Mouse (Mus musculus) cortical plate, adult 2 months (tissue): Measurements from ENCODE around the gene Fgd2.

Source experiments
- CTCF ChIP-seq: fragments of 200-500 bp; IDR thresholded peaks from 2 replicates; pipeline ENCODE4 v1.5.1; 2011; ENCODE audit warnings: mild to moderate bottlenecking, control low read depth, low read length; ENCODE audit not compliant: insufficient read depth; ENCODE audit errors: extremely low read depth
- POLR2A ChIP-seq: fragments of 200-500 bp; IDR thresholded peaks from 2 replicates; pipeline ENCODE4 v1.6.1; 2011; ENCODE audit warnings: mild to moderate bottlenecking, low read length, control low read depth; ENCODE audit not compliant: insufficient read depth; ENCODE audit errors: extremely low read depth

DNA sequence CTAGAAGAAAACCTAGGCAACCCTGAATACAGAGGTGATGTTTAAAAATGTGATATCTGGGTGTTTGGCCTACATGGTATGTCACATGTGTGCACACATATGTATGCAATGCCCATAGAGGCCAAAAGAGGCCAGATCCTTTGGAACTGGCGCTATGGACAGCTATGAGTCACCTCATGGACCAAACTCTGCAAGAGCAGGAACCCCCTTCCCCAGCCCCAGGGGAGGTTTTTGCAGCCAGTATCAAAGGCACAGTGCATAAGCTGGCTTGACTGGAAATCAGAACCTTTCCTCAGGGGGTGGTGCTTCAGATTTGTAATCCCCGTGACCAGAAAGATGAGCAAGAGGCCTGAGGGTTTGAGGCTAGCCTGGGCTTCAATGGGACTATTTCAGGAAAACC is 48.6 kb upstream of the Fgd2 start:
- TF ChIP-seq CTCF (no peak), POLR2A (no peak)
